Mouse (Mus musculus) stomach, embryonic 16.5 days (tissue): ENCODE measurements around the gene Pde4dip. TPM values are rescaled to one million over a fixed set of nuclear protein-coding genes. Genes with fewer than 3 reads are reported as not detected.

ENCODE experiments used
- ATAC-seq: fragments of 200-750 bp; cut with Nextera tagmentation; 2 replicates; pipeline ENCODE4 v1.8.0; 2017; ENCODE audit warnings: moderate number of reproducible peaks, moderate TSS enrichment; ENCODE audit not compliant: insufficient read depth, low FRiP score
- H3K27ac ChIP-seq: fragments of 300-500 bp; sonication (generic); 2 replicates; pipeline ENCODE4 v1.5.1; 2014; ENCODE audit warnings: low read length
- H3K27me3 ChIP-seq: fragments of 300-500 bp; sonication (generic); 2 replicates; pipeline ENCODE4 v1.6.1; 2014; ENCODE audit warnings: low read length, control low read depth, mixed read lengths; ENCODE audit not compliant: control insufficient read depth, insufficient read depth
- H3K36me3 ChIP-seq: fragments of 300-500 bp; sonication (generic); 2 replicates; pipeline ENCODE4 v1.6.1; 2014; ENCODE audit warnings: low read length; ENCODE audit not compliant: control insufficient read depth, insufficient read depth
- H3K4me1 ChIP-seq: fragments of 300-500 bp; sonication (generic); 2 replicates; pipeline ENCODE4 v1.6.1; 2014; ENCODE audit warnings: low read length, control low read depth, mixed read lengths; ENCODE audit not compliant: control insufficient read depth, insufficient read depth
- H3K4me2 ChIP-seq: fragments of 300-500 bp; sonication (generic); 2 replicates; pipeline ENCODE4 v1.6.1; 2014; ENCODE audit warnings: low read depth, low read length, mixed read lengths
- H3K4me3 ChIP-seq: fragments of 300-500 bp; sonication (generic); replicated peaks from 2 replicates; pipeline ENCODE4 v1.5.1; 2014; ENCODE audit warnings: mild to moderate bottlenecking, low read length
- H3K9ac ChIP-seq: fragments of 300-500 bp; sonication (generic); 2 replicates; pipeline ENCODE4 v1.6.1; 2014; ENCODE audit warnings: low read length
- H3K9me3 ChIP-seq: fragments of 300-500 bp; sonication (generic); replicated peaks from 2 replicates; pipeline ENCODE4 v1.6.1; 2016; ENCODE audit warnings: low read length, control low read depth; ENCODE audit not compliant: control insufficient read depth
- WGBS: fragments of 180-500 bp; shearing (Covaris S2); extraction: QIAGEN DNeasy Blood & Tissue Kit; methylation state at CpG from one replicate; pipeline ENCODE4 v1.1.7; 2014; 5-methylcytosine and 5-hydroxymethylcytosine counted together
- polyA plus RNA-seq: library from polyadenylated mRNA; unstranded; fragments of >200 nt; fragmentation: Nextera tagmentation; extraction: Ambion mirVana; gene quantifications from 2 replicates; pipeline ENCODE4 v1.2.1, GENCODE M21; 2015

Gene Pde4dip
- polyA plus RNA-seq, 1 experiment from 2014 or later = 31.3 TPM

DNA sequence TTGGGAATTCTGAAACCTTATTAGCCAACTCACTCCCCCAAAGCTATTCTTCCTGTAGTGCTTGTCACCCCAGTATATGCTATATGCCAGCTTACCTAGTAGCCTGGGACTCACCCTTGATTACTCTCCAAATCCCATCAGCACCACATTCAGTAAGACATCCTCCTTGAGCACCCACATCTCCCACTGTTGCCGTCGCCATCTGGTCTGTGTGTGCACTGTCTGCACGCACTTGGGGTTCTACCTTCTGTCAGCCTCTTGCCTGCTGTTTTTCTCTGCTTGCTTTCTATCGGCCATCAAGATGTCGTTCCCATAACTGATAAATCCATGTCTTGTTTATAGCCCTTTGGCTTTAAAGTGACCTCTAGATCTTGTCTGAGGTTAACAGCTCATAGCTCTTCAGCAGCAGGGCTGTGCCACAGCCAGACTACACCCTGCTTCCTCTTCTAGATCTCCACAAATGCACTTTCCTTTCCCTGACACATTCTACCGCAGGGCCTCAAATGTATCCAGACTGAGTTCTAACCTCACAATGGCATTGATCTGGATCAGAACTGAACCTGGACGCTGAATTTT is 42.9 kb upstream of the Pde4dip start:
- no peak overlapping the region for H3K4me2 ChIP-seq

DNA sequence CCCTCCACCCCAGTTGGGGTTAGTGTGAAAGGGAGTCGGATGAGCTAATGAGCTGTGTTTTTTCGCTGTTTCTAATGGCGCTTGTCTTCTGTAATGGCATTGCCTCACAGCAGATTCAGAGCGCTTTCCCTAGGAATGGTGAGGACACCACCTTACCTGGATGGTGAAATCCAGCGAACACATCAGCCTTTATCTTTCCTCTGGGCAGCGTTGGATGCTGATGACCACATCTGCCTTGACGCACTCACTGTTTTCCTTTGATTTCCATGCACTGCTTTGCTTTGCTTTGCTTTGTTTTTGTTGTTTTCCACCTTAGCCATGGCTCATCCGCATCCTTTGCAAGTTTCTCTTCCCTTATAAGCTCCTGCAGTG is 42.3 kb upstream of the Pde4dip start:
- no peaks in the 10 kb centered on the region for H3K27me3 ChIP-seq

More for the DNA sequence above, 42.9 kb upstream of the Pde4dip start:
- Histone ChIP-seq H3K27me3 (no peaks in the 10 kb centered on the region), H3K9ac (no peak overlapping the region), H3K4me1 (peaks cover 23% of the 10 kb centered on the region), H3K4me3 (no peak overlapping the region), H3K27ac (no peak overlapping the region), H3K36me3 (no peaks in the 10 kb centered on the region), H3K9me3 (no peaks in the 10 kb centered on the region)
- WGBS = 61% methylated on average over 7 of the region's 7 CpGs
- no peak for ATAC-seq

DNA sequence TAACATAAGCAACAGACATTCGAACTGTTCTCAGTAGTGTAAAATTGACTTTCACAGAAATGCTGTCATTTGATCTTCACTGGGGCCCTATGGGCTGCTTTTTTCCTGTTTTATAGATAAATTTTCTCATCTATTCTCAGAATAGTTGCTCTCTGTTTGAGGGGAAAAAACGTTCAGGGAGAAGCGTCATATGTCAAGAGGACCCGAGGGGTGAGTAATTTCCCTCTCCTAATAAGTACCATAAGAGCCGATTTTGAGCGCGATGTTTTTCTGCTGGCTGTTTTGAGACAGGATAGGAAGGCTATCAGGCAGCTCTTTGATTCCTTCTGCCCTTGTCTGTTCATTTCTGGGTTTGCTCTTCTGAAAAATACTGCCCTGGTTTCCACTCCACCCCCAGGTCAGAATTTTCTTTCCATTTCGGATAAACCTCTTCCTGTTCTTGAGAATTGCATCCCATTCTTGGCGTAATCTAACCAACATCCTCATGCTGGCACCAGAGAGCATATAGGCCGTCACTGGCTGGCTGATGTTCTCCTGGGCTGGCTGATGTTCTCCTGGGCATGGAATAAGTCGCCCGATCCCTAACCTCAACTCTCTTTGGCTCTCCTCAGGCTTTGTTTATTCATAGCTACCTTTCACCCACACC is 41.8 kb upstream of the Pde4dip start:
- Histone ChIP-seq H3K9me3 (no peaks in the 10 kb centered on the region), H3K4me1 (peaks cover 23% of the 10 kb centered on the region), H3K9ac (no peak overlapping the region), H3K27me3 (no peaks in the 10 kb centered on the region), H3K27ac (no peak overlapping the region), H3K36me3 (no peaks in the 10 kb centered on the region), H3K4me3 (no peak overlapping the region), H3K4me2 (no peak overlapping the region)
- WGBS = 46% methylated on average over 12 of the region's 12 CpGs
- ATAC-seq = no peak

More for the DNA sequence above, 42.3 kb upstream of the Pde4dip start:
- no peaks in the 10 kb centered on the region for H3K36me3 ChIP-seq
- 78% methylated on average over 8 of the region's 8 CpGs for WGBS
- peaks cover 23% of the 10 kb centered on the region for H3K4me1 ChIP-seq
- H3K4me3 ChIP-seq = no peak overlapping the region
- ATAC-seq = no peak
- H3K4me2 ChIP-seq = no peak overlapping the region
- no peak overlapping the region for H3K27ac ChIP-seq
- H3K9me3 ChIP-seq = no peaks in the 10 kb centered on the region
- H3K9ac ChIP-seq = no peak overlapping the region

DNA sequence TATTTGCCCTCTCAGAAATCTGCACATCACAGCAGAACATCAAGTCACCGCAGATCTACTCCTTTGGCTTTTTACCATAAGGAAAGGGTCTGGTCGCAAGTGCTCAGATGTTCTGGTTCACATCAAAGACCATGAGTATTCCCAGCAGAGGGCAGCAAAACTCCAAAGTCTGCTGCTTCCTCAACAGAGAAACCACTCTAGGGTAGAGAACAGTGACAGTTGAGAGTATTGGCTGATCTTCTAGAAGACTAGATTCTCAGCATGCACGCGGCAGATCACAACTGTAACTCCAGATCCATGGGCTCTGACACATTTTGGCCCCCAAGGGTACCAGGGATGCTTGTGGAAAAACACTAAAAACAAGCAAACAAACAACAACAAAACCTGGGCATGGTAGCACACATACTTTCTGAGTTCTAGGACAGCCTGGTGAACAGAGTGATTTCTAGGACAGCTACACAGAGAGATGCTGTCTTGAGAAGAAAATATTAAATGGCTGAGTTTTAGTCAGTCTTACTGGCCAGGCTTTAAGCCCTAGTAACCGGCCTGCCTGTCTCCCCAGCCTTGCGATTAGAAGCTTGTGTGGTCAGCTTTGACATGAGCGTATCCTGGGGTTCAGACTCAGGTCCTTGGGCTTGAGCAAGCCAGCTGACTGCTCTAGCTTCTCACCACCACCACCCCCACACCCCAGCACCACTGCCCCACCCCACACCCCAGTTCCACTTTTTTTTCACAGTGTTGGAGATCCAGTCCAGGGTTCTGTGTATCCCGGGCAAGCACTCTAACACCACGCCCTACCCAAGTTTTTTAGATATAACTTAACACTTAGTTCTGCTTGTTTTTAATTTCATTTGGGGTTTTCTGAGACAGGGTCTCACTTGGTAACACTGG is 40.7 kb upstream of the Pde4dip start:
- Histone ChIP-seq H3K36me3 (no peaks in the 10 kb centered on the region), H3K9me3 (no peaks in the 10 kb centered on the region), H3K9ac (no peak overlapping the region), H3K27me3 (no peaks in the 10 kb centered on the region), H3K4me1 (peaks cover 23% of the 10 kb centered on the region), H3K4me3 (no peak overlapping the region), H3K27ac (no peak overlapping the region), H3K4me2 (no peak overlapping the region)
- 50% methylated on average over 9 of the region's 9 CpGs for WGBS
- ATAC-seq = peak; percentile 77

DNA sequence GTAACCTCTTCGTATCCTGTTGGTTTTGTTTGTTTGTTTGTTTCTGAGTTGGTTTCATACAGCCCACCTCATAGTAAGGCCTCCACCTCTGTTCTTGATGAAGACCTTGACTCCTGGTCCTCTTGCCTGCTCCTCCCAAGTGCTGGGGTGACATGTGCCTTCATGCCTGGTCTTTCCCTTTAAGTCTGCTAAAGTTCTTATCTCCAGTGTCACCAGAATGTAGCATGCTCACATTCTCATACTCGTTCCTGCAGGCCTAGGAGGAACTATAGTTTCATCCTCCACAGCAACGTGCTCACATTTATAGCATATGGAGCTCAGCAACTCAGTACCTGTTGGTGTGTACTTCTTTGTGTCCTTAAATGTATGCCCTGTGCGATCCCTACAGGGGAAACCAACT is 38.8 kb upstream of the Pde4dip start:
- no peaks in the 10 kb centered on the region for H3K36me3 ChIP-seq
- ATAC-seq = no peak
- H3K27ac ChIP-seq = no peak overlapping the region
- H3K4me2 ChIP-seq = no peak overlapping the region
- no peaks in the 10 kb centered on the region for H3K9me3 ChIP-seq
- H3K27me3 ChIP-seq = no peaks in the 10 kb centered on the region
- peaks cover 14% of the 10 kb centered on the region; the same call in 1 of the 2 replicates for H3K4me1 ChIP-seq
- H3K9ac ChIP-seq = no peak overlapping the region
- 61% methylated on average over 4 of the region's 4 CpGs for WGBS
- H3K4me3 ChIP-seq = no peak overlapping the region

DNA sequence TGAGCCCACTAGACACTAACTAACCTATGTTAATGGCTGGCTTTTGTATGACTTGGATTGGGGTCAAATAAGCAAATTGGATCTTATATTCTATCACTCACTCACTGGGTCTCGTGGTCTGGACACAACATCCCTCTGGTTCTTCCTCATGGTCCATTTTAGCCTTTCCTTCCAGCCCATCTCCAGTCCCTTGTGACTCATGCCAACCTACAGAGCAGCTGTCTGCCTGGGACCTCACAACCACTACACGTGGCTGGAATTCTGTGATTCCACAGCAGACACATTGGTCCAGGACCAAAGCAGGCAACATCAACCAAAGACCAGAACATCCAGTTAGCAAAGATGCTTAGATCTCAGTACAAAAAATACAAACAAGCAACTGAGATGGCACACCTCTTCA is 36.7 kb upstream of the Pde4dip start:
- H3K9me3 ChIP-seq = no peaks in the 10 kb centered on the region

DNA sequence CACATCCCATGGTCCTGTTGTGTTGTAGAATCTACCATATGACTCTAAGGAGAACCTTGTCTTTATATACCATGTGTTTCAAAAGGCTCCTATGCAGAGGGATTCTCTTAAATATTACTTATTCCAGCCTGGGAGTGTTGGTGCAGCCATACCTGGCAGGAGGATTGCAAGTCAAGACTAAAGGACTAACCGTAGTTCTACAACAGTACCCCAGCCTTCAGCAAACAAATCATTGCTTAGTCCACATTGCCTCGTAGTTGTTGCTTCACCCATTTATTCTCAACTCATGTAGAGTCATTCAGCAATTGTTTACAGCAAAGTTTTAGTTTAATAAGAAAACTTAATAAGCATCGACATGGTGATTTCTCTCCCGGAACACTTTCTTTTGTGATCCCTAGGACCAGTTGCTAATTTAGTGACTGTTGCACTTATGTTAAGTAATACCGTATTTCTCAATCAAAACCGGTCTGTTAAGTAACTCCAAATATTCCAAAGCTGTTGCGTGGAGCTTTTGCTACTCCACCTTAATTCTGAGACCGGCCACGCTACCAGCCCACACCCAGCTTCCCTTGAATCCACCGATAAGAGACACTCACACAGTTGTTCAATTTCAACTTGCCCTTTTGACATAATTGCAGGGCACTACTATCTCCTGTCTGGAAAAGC is 30.5 kb upstream of the Pde4dip start:
- WGBS = 89% methylated on average over 10 of the region's 10 CpGs
- Histone ChIP-seq H3K9me3 (no peaks in the 10 kb centered on the region), H3K27me3 (no peaks in the 10 kb centered on the region), H3K27ac (no peak overlapping the region), H3K4me2 (no peak overlapping the region), H3K4me3 (no peak overlapping the region), H3K36me3 (peaks cover 12% of the 10 kb centered on the region), H3K4me1 (no peaks in the 10 kb centered on the region), H3K9ac (no peak overlapping the region)
- no peak for ATAC-seq

More for the DNA sequence above, 36.7 kb upstream of the Pde4dip start:
- ATAC-seq = no peak
- H3K9ac ChIP-seq = no peak overlapping the region
- H3K36me3 ChIP-seq = peaks cover 3% of the 10 kb centered on the region
- 91% methylated on average over 2 of the region's 2 CpGs for WGBS
- H3K4me1 ChIP-seq = 0 out of 2 replicates have a peak, but pooled peaks cover 4% of the 10 kb centered on the region
- H3K27me3 ChIP-seq = no peaks in the 10 kb centered on the region
- H3K4me3 ChIP-seq = no peak overlapping the region
- no peak overlapping the region for H3K4me2 ChIP-seq
- H3K27ac ChIP-seq = no peak overlapping the region

DNA sequence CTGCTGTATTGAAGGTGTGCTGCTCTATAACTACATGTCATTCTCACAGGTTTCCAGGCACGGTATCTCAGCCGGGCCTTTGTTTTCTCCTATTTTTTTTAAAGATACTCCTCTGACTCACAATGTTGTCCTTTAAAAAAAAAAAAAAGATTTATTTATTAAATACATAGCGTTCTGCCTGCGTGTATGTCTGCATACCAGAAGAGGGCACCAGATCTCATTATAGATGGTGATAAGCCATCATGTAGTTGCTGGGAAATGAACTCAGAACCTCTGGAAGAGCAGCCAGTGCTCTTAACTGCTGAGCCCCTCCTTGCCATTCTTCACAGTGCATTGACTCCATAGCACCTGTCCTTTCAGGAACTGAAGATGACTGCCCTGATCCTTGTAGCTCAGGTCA is 26.6 kb upstream of the Pde4dip start:
- H3K27ac ChIP-seq = no peak overlapping the region
- no peak for ATAC-seq
- no peak overlapping the region for H3K9ac ChIP-seq
- H3K27me3 ChIP-seq = no peaks in the 10 kb centered on the region
- H3K4me2 ChIP-seq = no peak overlapping the region
- no peak overlapping the region for H3K4me3 ChIP-seq
- no peaks in the 10 kb centered on the region for H3K9me3 ChIP-seq
- no peaks in the 10 kb centered on the region for H3K4me1 ChIP-seq
- 58% methylated on average over 4 of the region's 4 CpGs for WGBS
- peaks cover 10% of the 10 kb centered on the region for H3K36me3 ChIP-seq
